Mouse (Mus musculus): ENCODE results near the gene Btbd10. TPM values are rescaled to one million over a fixed set of nuclear protein-coding genes. Genes with fewer than 3 reads are reported as not detected.

Btbd10 gene
- 10 to 100 TPM; 30.2 to 35.7 TPM for total RNA-seq (2023)

GRCm38 (mm10) chr7:113368746-113369619 is at the start of gene Btbd10:
TSS of gene Btbd10 (minus strand) at chr7:113369392.

GRCm38 (mm10) chr7:113388470-113388869 is 19.3 kb upstream of the Btbd10 start, which contains the start of gene Pth:
TSS of gene Pth (minus strand) at chr7:113388570.

Other genes with a start within 250 kb of the Btbd10 start
- gene Arntl, start 161.9 kb downstream of the Btbd10 start, total RNA-seq (2023), result 1 to 10 TPM; 2.8 TPM
- not detected for gene Pth, start 19.2 kb upstream of the Btbd10 start, total RNA-seq (2023)
- 100 to 1,000 TPM; 179 to 191 TPM for gene Far1, start 144.4 kb upstream of the Btbd10 start, total RNA-seq (2023)

All from neutrophil, adult 83 days (primary cell).